Mouse (Mus musculus): ENCODE measurements around the gene Ahnak.

DNA sequence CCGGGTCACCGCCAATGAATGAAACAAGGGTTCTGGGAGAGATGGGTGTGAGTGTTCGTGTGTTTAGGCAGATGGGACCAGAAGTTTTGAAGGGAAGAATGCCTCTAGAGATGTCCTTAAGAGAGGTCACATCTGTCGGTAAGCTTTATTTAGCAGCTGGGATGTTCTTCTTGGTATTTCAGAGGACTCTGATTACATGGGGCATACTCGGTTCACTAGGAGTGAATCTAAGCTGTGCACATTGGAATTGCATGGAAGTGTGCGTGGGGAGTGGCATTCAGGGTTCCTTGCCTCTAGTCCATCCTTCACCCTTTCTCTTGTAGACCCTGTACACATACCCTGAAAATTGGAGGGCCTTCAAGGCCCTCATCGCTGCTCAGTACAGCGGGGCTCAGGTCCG lies 21.2 kb upstream of the Ahnak start:
- TF ChIP-seq CTCF (IDR thresholded peaks at IDR 0.05; ENCODE audit: low read depth) (no peak), EP300 (IDR thresholded peaks at IDR 0.05; ENCODE audit: low read depth) (no peak)
